Mouse (Mus musculus): Measurements from ENCODE around the gene Nptx2.

The Nptx2 gene

DNA sequence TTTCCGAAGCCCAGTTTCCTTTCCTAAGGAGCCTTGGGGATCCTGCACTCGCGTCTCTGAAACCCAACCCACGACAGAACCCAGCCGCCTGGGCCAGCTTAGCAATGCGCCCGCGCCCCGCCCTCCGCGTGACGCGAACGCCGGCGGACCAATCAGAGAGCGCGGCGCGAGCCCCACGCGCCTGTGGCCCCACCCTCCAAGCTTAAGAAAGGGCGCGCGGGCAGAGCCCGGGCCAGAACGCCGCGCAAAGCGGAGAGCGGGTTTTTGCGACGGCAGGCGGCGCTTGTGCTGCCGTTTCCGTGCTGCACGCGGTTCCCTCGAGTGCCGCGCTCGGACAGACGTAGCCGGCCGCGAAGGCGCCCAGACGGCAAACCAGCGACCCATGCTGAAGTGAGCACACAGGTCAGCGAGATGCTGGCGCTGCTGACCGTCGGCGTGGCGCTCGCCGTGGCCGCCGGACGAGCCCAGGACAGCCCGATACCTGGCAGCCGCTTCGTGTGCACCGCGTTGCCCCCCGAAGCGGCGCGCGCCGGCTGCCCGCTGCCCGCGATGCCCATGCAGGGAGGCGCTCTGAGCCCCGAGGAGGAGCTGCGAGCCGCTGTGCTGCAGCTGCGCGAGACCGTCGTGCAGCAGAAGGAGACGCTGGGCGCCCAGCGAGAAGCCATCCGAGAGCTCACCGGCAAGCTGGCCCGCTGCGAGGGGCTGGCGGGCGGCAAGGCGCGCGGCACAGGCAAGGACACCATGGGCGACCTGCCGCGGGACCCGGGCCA is at the start of gene Nptx2:
Gene Nptx2 (plus strand): TSS at position 250 of the 770 bp plus-strand sequence.
- DNase-seq (ENCODE audit: low spot score in 2 of 2), result peak; percentile 86

DNA sequence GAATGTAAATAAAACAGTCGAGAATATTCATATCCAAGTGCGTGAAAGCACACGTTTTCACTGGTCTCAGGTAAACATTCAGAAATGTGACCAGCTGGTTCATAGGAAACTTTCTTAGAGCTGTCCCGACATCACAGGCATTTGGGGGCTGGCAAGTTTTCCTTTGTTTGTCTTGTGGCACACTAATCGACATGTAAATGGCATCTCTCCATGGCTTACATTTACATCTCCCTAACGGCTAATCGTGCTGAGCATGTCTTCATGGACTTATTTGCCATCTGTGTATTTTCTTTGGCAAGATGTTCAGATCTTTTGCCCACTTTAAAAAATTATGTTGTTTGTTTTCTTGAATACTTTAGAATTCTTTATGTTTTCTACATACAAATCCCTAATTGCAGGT is 49.2 kb upstream of the Nptx2 start:
- DNase-seq (ENCODE audit: low spot score in 2 of 2), result no peak

DNA sequence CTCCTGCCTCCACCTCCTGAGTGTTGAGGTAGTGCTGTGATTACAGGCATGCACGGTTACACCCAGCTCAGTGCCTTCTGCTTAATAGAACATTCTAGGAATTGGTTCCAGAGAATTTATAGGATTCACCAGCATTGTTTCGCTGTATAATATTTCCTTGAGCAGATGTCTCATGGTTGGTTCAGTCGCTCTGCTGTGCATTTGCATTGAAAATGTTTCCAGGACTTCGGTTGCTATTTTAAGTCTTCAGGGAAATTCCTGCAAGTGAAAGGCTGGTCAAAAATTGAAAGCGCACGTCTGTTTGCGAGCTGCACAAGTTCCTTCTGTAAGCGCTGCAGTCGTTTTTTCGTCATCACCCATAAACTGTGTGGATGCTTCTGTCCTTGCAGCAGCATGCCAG is 41.5 kb upstream of the Nptx2 start:
- DNase-seq (ENCODE audit: low spot score in 2 of 2), result peak; percentile 7 to 8

DNA sequence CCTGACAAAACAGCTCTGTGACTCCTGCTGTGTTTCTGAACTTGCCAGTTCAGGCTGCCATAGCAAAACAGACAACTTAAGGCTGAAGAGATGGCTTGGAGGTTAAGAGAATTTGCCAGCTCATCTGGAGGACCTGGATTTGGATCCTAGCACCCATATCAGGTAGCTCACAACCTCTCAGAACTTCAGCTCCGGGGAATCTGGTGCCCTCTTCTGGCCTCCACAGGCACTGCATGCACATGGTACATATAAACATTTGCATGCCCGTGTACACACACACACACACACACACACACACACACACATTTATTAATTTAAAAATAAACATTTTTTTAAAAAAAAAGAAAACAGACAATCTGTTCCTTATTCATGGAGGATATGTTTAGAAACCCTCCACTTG is 40.0 kb upstream of the Nptx2 start:
- no peak for DNase-seq (ENCODE audit: low spot score in 2 of 2)

DNA sequence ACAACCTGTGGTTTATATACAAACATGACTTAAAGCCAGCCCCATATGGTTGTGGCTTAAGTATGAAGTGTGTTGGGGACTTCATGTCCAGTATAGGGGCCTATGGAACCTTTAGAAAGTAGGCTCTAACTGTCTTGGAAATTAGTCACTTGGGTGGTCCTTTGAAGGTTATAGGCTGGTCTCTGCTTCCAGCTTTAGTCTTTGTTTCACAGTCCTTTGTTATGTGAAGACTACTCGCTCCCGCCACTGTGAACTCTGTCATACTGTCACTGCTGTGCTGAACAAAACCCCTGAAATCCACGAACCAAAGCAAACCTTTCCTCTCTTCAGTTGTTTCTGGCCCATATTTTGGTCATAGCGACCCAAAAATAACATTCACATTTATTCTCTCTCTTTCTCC is 39.5 kb upstream of the Nptx2 start:
- no peak for DNase-seq (ENCODE audit: low spot score in 2 of 2)

DNA sequence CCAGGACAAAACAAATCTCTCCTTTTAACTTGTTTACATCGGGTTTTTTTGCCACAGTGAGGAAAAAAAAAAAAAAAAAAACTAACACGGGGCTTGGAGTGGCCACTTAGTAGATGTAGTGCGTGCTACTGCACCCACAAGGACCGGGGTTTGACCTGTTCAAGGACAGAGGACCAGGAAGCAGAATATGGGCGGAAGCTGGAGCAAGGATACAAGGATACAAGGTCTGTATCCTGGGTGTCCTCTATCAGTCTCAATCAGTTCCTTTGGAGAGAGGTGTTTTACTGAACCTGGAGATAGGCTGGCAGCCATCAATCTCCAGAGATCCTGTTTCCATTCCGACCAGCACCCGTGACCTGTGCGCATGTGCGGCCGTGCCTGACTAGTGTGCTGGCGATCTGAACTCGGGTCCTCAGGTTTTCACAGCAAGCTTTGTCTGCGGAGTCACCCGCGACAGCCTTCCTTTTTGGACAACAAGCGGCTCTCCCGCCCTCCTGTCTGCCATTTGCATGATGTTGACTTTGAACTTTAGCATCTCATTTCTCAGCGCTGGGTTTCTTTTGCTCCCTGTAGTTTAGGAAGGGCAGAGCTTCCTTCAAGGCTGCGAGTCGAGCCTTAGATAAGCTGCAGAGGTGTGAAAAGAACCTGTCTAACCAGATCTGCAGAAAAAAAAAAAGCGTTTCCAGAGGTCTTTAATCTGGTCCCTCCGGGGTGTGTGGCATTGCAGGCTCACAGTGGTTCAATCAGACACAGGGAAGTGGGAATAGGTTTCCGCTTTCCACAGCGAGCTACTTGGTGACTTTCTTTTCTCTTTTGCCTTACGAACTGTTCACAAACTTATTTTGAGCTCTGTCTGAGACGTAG is 38.8 kb upstream of the Nptx2 start:
- no peak for DNase-seq (ENCODE audit: low spot score in 2 of 2)

DNA sequence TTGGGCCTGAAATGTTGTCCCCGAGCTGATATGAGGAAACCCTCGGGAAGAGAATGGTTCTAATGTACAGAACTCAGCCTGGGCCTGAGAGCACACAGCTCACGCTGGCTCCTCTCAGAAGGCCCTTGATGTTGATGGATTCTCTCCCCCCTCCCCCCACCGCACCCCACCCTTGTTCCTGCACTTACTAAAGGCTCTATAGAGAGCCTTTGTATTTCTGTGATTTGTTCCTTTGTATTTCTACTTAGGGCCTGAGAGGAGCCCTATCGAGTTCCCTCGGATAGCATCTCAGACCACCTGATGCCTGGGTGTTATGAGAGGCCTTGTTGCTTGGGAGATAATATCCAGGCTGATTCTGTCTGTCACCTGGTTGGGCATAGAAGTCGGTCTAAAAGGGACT is 36.3 kb upstream of the Nptx2 start:
- DNase-seq (ENCODE audit: low spot score in 2 of 2), result no peak

DNA sequence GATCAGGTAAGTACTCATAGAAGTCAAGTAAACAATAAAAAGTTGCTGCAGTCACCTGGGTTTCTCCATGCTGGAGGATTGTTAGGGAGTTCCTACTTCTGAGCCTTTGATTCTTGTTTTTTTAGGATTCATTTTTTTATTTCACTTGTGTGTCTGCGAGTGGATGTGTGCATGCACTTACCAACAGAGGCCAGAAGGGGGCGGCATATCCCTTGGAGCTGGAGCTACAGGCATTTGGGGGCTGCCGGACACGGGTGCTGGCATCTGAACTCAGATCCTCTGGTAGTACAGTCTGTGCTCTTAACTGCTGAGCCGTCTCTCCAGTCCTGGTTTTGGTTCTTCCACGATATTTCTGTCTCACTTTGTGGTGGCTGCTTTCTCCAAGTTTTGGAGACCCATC is 31.0 kb upstream of the Nptx2 start:
- no peak for DNase-seq (ENCODE audit: low spot score in 2 of 2)

DNA sequence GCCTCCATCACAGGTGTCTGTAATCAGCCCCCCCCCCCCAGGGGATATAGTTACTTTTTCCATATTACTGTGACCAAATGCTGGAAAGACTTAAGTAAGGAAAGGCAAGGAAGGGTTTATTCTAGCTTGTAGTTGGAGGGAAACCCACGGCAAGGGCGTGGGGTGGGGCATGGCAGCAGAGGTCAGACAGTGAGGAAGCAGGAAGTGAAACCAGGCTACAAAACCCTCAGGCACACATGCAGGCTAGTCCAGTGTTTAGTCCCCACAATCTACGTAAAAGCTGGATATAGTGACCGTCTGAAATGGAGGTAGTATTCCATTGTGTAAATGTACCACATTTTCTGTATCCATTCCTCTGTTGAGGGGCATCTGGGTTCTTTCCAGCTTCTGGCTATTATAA is 30.5 kb upstream of the Nptx2 start:
- no peak for DNase-seq (ENCODE audit: low spot score in 2 of 2)

DNA sequence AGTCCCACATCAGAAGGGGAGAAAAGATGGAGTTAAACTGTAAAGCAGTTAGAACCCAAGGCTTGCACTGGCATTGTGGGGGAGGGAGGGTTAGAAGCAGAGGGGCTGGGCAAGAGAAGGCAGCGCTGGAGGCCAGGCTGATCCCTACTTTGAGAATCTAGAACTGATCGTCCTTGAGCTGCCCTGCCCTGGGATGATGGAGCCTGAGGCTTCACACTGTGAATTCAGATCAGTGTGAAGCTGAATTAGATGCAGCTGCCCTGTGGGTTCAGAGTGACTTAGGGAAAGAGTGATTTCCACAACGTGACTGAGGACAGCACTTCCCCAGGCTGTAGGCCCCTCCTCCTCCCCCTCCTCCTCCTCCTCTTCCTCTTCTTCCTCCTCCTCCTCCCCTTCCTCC is 25.6 kb upstream of the Nptx2 start:
- no peak for DNase-seq (ENCODE audit: low spot score in 2 of 2)

DNA sequence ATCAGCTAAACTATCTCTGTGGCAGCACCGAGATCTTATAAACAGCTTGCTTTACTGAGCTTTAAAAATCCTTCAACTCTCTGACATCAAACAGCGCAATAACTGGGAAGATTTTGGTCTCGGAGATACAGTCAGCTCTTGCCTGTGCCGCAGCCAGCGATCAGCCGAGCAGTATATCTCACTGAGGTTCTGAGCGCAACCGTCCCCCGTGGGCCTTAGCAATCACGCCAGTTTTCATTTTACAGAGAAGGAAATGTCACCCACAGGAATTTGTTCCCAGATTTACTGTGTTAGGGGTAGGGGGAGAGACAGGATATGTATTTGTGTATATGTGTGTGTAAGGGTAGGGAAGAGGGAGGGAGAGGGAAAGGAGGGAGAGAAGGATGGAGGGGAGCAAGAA is 20.9 kb upstream of the Nptx2 start:
- DNase-seq (ENCODE audit: low spot score in 2 of 2), result no peak

DNA sequence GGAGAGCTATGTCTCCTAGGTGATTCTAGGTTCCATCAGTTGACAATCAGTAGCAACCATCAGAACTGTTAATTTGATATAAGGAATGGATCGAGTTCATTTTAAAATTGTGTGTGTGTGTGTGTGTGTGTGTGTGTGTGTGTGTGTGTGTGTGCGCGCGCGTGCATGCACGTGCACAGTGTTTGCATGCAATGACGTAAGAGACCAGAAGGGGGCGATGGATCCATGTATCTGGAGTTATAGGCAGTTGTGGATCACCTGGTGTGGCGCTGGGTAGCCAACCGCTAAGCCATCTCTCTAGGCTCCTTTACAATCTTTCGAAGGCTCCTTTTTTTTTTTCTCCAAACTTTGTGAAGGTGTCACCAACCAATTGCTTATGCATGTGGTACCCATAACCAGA is 16.6 kb upstream of the Nptx2 start:
- DNase-seq (ENCODE audit: low spot score in 2 of 2), result no peak

DNA sequence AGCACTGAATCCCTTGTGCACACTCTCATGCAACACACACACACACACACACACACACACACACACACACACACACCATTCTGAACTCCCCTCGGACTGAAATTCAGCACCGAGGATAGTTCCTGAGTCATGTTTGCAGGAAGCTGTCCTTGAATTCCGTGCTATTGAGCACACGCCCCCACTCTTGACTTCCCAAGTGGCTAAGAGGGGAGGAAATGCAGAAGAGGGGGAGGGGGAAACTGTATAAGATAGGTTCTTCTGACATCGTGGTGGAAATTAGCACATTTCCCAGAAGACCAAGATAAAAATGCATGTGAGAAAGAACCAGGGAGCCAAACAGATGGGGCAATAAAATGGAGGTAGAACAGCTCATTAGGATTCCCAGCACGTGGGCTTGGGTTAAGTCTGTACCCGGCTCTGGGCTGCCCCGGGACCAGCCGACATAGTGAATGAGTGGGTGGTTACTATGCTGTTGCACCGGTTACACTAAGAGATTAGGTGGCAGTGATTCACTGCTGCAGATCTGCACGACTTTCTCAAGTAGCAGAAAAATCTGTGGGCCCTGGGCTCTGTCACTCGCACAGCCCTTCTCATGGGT is 2.9 kb upstream of the Nptx2 start:
- DNase-seq (ENCODE audit: low spot score in 2 of 2), result peak; percentile 73 to 77

DNA sequence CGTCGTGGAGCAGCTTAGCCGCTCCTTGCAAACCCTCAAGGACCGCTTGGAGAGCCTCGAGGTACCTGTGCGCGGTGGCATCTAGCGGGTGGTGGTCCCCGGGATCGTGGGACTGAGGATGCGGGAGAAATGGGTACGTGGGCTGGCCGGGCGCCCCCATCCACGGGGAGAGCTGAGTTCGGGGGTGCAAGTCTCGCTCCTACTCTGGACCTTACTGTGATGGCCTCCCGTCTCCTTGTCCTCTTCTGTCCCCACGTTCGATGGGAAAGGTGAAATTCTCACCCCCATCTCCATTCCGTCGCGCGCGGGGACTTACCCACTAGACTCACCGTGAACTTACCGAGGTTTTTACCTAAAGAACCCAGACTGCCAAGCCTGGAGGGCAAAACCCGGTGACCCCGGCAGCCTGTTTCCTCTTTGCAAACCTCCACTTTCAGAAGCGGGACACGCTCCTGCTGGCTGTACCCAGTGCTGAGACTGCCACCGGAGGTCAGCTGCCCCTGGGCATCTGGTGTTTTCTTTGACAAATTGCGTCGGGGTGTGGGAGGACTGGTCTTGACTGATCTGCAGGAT is 807 bp downstream of the Nptx2 start:
- DNase-seq (ENCODE audit: low spot score in 2 of 2), result no peak

DNA sequence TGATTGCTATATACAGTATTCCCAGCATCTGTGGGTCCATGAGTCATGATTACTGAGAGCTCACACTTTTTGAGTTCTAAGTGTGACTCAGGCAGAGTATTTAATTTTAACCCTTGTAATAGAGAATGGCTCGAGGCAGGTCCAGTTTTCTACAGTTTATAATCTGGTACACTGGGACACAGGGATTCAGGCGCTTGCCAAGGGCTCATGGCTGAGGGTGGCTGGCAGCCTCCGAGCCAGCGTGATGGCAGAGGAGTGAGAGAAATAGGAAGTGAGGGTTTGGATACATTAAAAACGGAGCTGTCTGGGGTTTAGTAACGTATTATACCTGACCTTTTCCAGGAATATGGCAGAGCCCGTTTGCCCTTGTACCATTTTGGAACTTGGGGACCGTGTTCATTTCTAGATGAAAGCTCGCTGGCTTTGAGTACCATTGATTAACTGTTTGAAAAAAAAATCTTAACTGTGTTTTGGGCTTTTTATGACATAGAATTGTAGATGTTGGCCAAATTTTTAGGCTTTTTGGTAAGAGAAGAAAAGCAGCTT is 1.7 kb downstream of the Nptx2 start:
- peak; percentile 28 to 32 for DNase-seq (ENCODE audit: low spot score in 2 of 2)

DNA sequence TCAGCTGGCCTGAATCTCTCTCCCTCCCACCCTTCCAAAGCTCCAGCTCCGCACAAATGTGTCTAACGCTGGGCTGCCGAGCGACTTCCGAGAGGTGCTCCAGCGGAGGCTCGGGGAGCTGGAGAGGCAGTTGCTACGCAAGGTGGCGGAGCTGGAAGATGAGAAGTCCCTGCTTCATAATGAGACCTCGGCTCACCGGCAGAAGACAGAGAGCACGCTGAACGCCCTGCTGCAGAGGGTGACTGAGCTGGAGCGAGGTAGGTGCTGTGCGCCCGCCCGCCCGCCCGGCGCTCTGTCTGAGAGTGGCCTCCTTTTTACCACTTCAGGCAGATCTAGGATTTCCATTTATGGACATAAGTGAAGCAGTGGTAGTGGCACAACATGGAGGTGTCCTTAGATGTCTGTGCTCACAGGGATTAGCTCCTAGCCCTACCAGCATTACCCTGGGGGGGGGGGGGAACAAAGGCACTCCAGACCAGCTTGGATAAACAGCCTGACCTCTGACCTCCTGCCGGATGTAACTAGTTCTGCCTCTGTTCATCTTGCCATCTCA is 2.5 kb downstream of the Nptx2 start:
- DNase-seq (ENCODE audit: low spot score in 2 of 2), result peak; percentile 43 to 53

DNA sequence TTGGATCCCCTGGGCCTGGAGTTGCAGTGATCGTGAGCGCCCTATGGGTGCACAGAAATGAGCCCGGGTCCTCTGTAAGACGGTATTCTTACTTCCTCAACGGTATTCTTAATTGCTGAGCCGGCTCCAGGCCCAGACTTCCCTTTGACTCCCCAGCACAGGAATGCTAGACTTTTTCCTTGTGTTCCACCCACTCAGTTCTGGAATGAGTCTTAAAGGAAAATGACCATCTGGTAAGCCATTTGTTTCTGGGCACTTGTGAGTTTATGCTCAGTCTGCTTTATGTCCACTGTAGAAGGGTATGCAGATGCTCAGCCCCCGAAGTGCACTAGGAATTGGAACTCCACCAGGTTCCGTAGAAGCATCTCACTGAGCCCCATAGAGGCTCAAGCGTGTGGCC is 4.3 kb downstream of the Nptx2 start:
- DNase-seq (ENCODE audit: low spot score in 2 of 2), result peak in 1 of 2 experiments; percentile 41

DNA sequence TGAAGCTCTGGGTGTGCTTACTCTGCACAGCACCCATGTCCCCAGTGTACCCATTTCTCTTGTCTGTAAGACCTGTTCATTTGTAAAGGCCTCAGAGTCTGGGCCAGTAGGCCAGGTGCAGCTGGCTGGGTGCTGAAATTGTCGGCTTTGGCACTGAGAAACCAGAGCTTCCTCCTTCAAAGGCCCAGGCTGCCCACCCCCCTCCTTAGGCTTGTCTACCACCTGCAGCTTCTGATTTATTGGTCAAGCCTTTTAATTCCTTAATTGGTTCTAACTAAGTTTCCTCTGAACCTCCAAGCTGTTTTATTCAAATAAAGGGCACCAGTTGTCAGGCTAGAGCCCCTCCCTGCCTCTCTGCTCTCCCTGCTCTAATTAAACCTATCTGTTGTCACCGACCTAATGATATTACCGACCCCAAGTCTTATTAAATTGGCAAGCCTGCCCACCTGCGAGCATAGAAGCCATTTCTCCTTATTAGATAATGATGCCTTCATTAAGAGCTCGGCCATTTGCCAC is 5.0 kb downstream of the Nptx2 start:
- no peak for DNase-seq (ENCODE audit: low spot score in 2 of 2)

DNA sequence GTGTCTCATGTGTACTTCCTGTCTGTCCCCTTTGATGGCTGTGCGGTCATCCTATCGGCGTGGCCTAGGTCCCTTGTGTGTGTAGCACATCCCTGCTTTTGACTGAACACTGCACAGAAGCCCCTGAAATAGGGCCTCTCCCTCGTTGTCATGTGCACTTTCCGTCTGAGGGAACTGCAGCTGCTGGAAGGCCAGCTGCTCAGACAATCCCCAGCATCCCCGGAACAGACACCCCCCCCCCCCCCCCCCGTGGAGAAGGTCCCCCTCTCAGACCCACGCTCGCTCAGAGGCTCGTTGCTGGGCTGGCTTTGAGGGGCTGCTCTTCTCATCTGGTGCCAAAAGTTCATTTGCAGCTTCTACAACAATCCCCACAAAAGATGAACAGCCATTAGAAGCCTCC is 11.0 kb downstream of the Nptx2 start:
- DNase-seq (ENCODE audit: low spot score in 2 of 2), result no peak

DNA sequence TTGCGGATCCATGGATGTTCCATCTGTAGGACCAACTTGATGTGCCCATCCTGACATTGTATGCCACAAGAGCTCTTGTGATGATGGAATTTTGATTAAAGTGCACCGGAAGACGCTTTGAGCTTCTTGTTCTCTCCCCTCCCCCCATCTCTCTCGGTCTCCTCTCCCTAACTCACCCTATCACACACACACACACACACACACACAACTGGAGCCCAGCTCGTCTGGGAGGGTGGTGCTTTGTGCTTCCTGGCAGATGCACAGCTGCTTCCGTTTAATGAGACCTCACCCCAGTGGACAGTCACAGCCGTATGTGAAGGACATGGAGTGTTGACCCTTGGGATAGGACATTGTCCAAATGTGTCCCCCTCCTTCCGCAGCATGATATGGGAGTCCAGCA is 11.7 kb downstream of the Nptx2 start:
- no peak for DNase-seq (ENCODE audit: low spot score in 2 of 2)

DNA sequence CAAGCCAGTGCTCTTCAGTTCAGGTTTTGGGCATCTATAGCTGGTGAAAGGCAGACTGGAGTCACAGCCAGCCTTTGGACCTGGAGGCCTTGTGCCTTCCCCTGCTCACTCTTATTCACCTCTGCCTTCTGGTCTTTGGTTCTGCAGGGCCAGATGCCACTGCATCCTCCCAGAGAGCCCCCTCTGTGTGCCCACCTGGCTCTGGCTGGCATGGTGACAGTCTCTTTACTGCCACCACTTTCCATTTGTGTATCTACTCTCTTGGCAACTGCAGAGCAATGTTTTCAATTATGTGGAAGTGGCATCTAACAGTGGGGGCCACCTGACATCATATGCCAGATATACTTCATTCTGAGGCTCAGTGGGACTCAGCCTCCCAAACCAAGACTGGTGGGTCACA is 12.8 kb downstream of the Nptx2 start:
- DNase-seq (ENCODE audit: low spot score in 2 of 2), result no peak

DNA sequence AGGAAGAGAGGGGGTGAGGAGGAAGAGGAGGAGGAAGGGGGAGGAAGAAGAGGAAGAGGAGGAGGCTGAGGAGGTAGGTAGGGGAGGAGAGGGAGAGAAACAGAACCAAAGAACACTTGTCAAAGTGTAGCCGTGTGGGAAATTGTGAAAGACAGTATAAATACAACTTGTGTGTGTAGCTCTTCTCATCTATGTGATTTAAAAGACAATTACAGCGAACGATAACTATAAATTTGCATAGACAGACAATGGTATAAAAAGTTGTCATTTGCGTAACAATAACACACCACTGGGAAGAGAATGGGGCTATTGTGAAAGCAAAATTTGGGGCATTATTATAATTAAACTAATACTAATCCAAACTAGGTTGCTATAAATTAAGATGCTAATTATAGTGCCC is 20.0 kb downstream of the Nptx2 start:
- no peak for DNase-seq (ENCODE audit: low spot score in 2 of 2)
